Comparison of ENCODE assay signal across 9 mouse cellular contexts in genomic region chr11:120902487-120903142, GRCm38 (mm10). TPM values are rescaled to one million over a fixed set of nuclear protein-coding genes. Genes with fewer than 3 reads are reported as not detected.
DNase-seq lines count a peak whose midpoint lies in the region; ATAC-seq and TF ChIP-seq lines count a peak whose summit lies in the region.
"Had no signal": no experiment of that assay in that cellular context is flagged by ENCODE, and none has a peak within 500 bp of the region (broad histone marks: within the 10 kb centered on the region; RNA-seq: fewer than 3 reads in every experiment).

No protein-coding gene starts in this region.

- no peak overlapping the region for H3K27ac ChIP-seq in ES-E14 (ENCODE audit: insufficient read depth, low read depth, low read length, poor library complexity, severe bottlenecking)
- peak overlapping the region; percentile 53 for H3K27ac ChIP-seq in liver, postnatal 0 days (ENCODE audit: low read depth)
- H3K27ac ChIP-seq: limb, embryonic 12.5 days had no signal

- H3K9ac ChIP-seq in ES-E14 (ENCODE audit: insufficient read depth, low read depth, low read length, poor library complexity, severe bottlenecking), result peak overlapping the region; percentile 12; the same call in 1 of the 2 replicates
- 0 out of 2 replicates have a peak overlapping the region, but pooled peaks have one; percentile 31 for H3K9ac ChIP-seq in liver, postnatal 0 days (replicated peaks)
- H3K9ac ChIP-seq: limb, embryonic 12.5 days had no signal

- no peak for ATAC-seq in liver, postnatal 0 days

- peaks cover 0 to 5% of the 10 kb centered on the region in 2 experiments; a peak in 1 of 4 replicates for H3K4me1 ChIP-seq in ES-E14 (ENCODE audit: control insufficient read depth in 2 of 2, insufficient read depth in 2 of 2, low read length in 2 of 2, poor library complexity in 1 of 2)
- H3K4me1 ChIP-seq in liver, postnatal 0 days (ENCODE audit: insufficient read depth), result peaks cover 43% of the 10 kb centered on the region
- H3K4me1 ChIP-seq: limb, embryonic 12.5 days had no signal

- intact Hi-C loops in left cerebral cortex, postnatal 14 days (cut with DNase I), result loop anchor here (5.0 kb wide), 1 partner anchor 80 kb away; the partner anchor contains the start of gene Fasn

- TF ChIP-seq CTCF in liver, postnatal 0 days (IDR thresholded peaks at IDR 0.05; ENCODE audit: low read depth), result no peak

- no peaks in the 10 kb centered on the region for H3K36me3 ChIP-seq in ES-E14 (ENCODE audit: control insufficient read depth, insufficient read depth, low read length, poor library complexity, severe bottlenecking)
- no peaks in the 10 kb centered on the region for H3K36me3 ChIP-seq in liver, postnatal 0 days (replicated peaks; ENCODE audit: insufficient read depth, low read length)

- DNase-seq in A20 (ENCODE audit: low read depth, low spot score) (peak; percentile 89), ES-E14 (ENCODE audit: low read depth, low spot score) (no peak)
- peak; percentile 45 for DNase-seq in kidney, adult 11 months
- DNase-seq in liver, postnatal 0 days, result peak; percentile 37
- DNase-seq in left cerebral cortex, postnatal 14 days (ENCODE audit: low spot score in 2 of 2), result no peak
- DNase-seq in right cerebral cortex, postnatal 14 days, result no peak
- no peak for DNase-seq in layer of hippocampus, adult 11-12 months (ENCODE audit: low spot score)
- no peak for DNase-seq in left cerebral cortex, adult 8-10 months (ENCODE audit: low spot score in 2 of 2)

- peak overlapping the region; percentile 51 for H3K4me2 ChIP-seq in liver, postnatal 0 days (ENCODE audit: low read depth, low read length)
- H3K4me2 ChIP-seq: limb, embryonic 12.5 days had no signal

- 47% methylated on average over 10 of the region's 10 CpGs for WGBS in liver, postnatal 0 days (ENCODE audit: insufficient replicate concordance)

- no peaks in the 10 kb centered on the region for H3K27me3 ChIP-seq in liver, postnatal 0 days (ENCODE audit: insufficient read depth, low read length)
- H3K27me3 ChIP-seq: limb, embryonic 12.5 days had no signal

- H3K4me3 ChIP-seq in ES-E14 (ENCODE audit: insufficient read depth in 1 of 2, low read depth in 1 of 2, low read length in 2 of 2, poor library complexity in 1 of 2, severe bottlenecking in 1 of 2), result no peak overlapping the region
- no peak overlapping the region for H3K4me3 ChIP-seq in liver, postnatal 0 days (ENCODE audit: low read depth, low read length)
- H3K4me3 ChIP-seq: limb, embryonic 12.5 days had no signal

- in situ Hi-C loops in ES-E14 (cut with MboI; ENCODE audit: low sequenced_read_pairs in 2 of 2, unreplicated experiment in 2 of 2), result no loop called here

- no peak for TF ChIP-seq EP300 in liver, postnatal 0 days (IDR thresholded peaks at IDR 0.05; ENCODE audit: low read depth)

- no peaks in the 10 kb centered on the region for H3K9me3 ChIP-seq in ES-E14 (ENCODE audit: control insufficient read depth, insufficient read depth, low read depth, low read length)
- H3K9me3 ChIP-seq in liver, postnatal 0 days (ENCODE audit: low read length), result no peaks in the 10 kb centered on the region
- H3K9me3 ChIP-seq: limb, embryonic 12.5 days had no signal

TF ChIP-seq in ES-E14, 5 proteins besides CTCF, POLR2A, EP300 and RAD21:
- no peak for TF ChIP-seq MAFK (IDR thresholded peaks at IDR 0.05; ENCODE audit: insufficient read depth, low read depth, low read length)
- TF ChIP-seq ZNF384 (IDR thresholded peaks at IDR 0.05; ENCODE audit: low read depth, low read length), result no peak
- TF ChIP-seq HCFC1 (IDR thresholded peaks at IDR 0.05; ENCODE audit: borderline replicate concordance, insufficient read depth, low read length), result no peak
- TF ChIP-seq ZC3H11A (IDR thresholded peaks at IDR 0.05; ENCODE audit: borderline replicate concordance, low read depth, low read length), result no peak
- TF ChIP-seq CHD2 (IDR thresholded peaks at IDR 0.05; ENCODE audit: low read depth, low read length), result no peak

RNA-seq across cellular contexts. Expression of gene Ccdc57, which starts 30.1 kb away (rescaled TPM):
- 1.8 and 3.0 TPM in 2 replicates for total RNA-seq in ES-E14 (2012; rRNA removed)
- 1.2 and 1.4 TPM in 2 replicates for polyA plus RNA-seq in liver, postnatal 0 days (2015; fragmentation: Nextera tagmentation; extraction: Ambion mirVana)
- total RNA-seq in left cerebral cortex, postnatal 14 days (2021), result 1 to 10 TPM; 6.2 to 7.0 TPM
- 1 to 10 TPM; 8.4 to 9.8 (median 9.0) TPM for total RNA-seq in left cerebral cortex, adult 8-10 months (2022)

RNA-seq across cellular contexts. Expression of gene Slc16a3, which starts 45.7 kb away (rescaled TPM):
- total RNA-seq in ES-E14 (2012; rRNA removed), result 261 and 568 TPM in 2 replicates
- 9.9 and 13.9 TPM in 2 replicates for polyA plus RNA-seq in liver, postnatal 0 days (2015; fragmentation: Nextera tagmentation; extraction: Ambion mirVana)
- total RNA-seq in left cerebral cortex, postnatal 14 days (2021), result 1 to 10 TPM; 3.2 to 4.2 TPM
- 1 to 10 TPM; 3.9 to 9.3 (median 7.8) TPM for total RNA-seq in left cerebral cortex, adult 8-10 months (2022)

Comparison
In these comparisons a context has a peak if more than half of its experiments do, and no peak if none do; other contexts are left out.
1. DNase-seq: peak in A20 (single experiment), kidney, adult 11 months (single experiment) and liver, postnatal 0 days (single experiment); none in ES-E14 (single experiment), left cerebral cortex, postnatal 14 days (0 of 2), right cerebral cortex, postnatal 14 days (single experiment), layer of hippocampus, adult 11-12 months (single experiment) and left cerebral cortex, adult 8-10 months (0 of 2).
2. RNA of gene Slc16a3, which starts 45.7 kb away (total RNA-seq): 261 to 568 TPM in ES-E14; 3.9 to 9.3 TPM in left cerebral cortex, adult 8-10 months and 3.2 to 4.2 TPM in left cerebral cortex, postnatal 14 days; every median in the first group is over 10 times any median in the second.